Mouse (Mus musculus) testis, adult 2 months (tissue): ENCODE measurements around the gene Hivep1.

Experiments used
- CTCF ChIP-seq: fragments of 200-500 bp; IDR thresholded peaks from 2 replicates; pipeline ENCODE4 v1.5.1; 2012; ENCODE audit warnings: low read depth, mild to moderate bottlenecking, inconsistent platforms, low read length, moderate library complexity; ENCODE audit not compliant: control insufficient read depth, insufficient read depth, insufficient replicate concordance
- POLR2A ChIP-seq: fragments of 200-500 bp; IDR thresholded peaks from 2 replicates; pipeline ENCODE4 v1.6.1; 2012; ENCODE audit warnings: low read depth, mild to moderate bottlenecking, inconsistent platforms, low read length, moderate library complexity; ENCODE audit not compliant: control insufficient read depth

GRCm38 (mm10) chr13:42108483-42109215 is 56.8 kb downstream of the Hivep1 start:
- TF ChIP-seq CTCF (no peak), POLR2A (no peak)
